Mouse (Mus musculus) neural tube, embryonic 13.5 days (tissue): ENCODE results near the gene Lgals1. TPM values are rescaled to one million over a fixed set of nuclear protein-coding genes. Genes with fewer than 3 reads are reported as not detected.

ENCODE experiments used
- ATAC-seq: fragments of 200-750 bp; cut with Nextera tagmentation; 2 replicates; pipeline ENCODE4 v1.8.0; 2017; ENCODE audit warnings: low read depth, mild to moderate bottlenecking, moderate TSS enrichment, moderate library complexity
- H3K27ac ChIP-seq: fragments of 300-500 bp; sonication (generic); replicated peaks from 2 replicates; pipeline ENCODE4 v1.5.1; 2015; ENCODE audit warnings: moderate library complexity, mild to moderate bottlenecking, inconsistent platforms
- H3K27me3 ChIP-seq: fragments of 300-500 bp; sonication (generic); 2 replicates; pipeline ENCODE4 v1.6.1; 2015; ENCODE audit warnings: mild to moderate bottlenecking, inconsistent platforms
- H3K36me3 ChIP-seq: fragments of 300-500 bp; sonication (generic); 2 replicates; pipeline ENCODE4 v1.6.1; 2015; ENCODE audit warnings: mild to moderate bottlenecking, inconsistent platforms
- H3K4me1 ChIP-seq: fragments of 300-500 bp; sonication (generic); replicated peaks from 2 replicates; pipeline ENCODE4 v1.6.1; 2015; ENCODE audit warnings: inconsistent platforms
- H3K4me2 ChIP-seq: fragments of 300-500 bp; sonication (generic); 2 replicates; pipeline ENCODE4 v1.6.1; 2015; ENCODE audit warnings: inconsistent platforms, mild to moderate bottlenecking, moderate library complexity
- H3K4me3 ChIP-seq: fragments of 300-500 bp; sonication (generic); 2 replicates; pipeline ENCODE4 v1.5.1; 2015; ENCODE audit warnings: mild to moderate bottlenecking, inconsistent platforms
- H3K9ac ChIP-seq: fragments of 300-500 bp; sonication (generic); 2 replicates; pipeline ENCODE4 v1.6.1; 2015; ENCODE audit warnings: moderate library complexity, mild to moderate bottlenecking, inconsistent platforms
- H3K9me3 ChIP-seq: fragments of 300-500 bp; sonication (generic); 2 replicates; pipeline ENCODE4 v1.6.1; 2016; ENCODE audit warnings: inconsistent platforms
- WGBS: fragments of 180-500 bp; shearing (Covaris S2); methylation state at CpG from one replicate; pipeline ENCODE4 v1.1.7; 2015; 5-methylcytosine and 5-hydroxymethylcytosine counted together
- polyA plus RNA-seq: library from polyadenylated mRNA; unstranded; fragments of >200 nt; fragmentation: Nextera tagmentation; extraction: Ambion mirVana; gene quantifications from 2 replicates; pipeline ENCODE4 v1.2.1, GENCODE M21; 2015

Gene Lgals1
- polyA plus RNA-seq, 1 experiment from 2014 or later: 273 TPM

DNA sequence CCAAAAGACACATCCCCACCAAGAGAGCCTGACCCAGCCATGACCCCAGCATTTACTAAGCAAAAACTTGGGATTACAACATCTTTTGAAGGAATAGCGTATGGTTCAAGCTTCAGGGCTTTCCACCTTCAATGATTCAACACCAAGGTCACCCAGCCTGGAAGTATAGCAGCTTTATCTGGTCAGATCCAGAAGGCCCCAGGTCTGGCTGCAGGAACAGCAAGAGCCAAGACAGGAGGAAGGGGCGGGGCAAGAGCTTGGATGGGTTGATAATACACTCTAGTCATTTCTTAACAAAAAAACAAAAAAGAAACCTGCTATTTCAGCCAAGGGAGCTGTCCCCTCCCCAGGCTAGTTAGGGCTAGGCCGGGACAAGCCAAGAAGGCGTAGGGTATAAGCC, 29.0 kb upstream of the Lgals1 start:
- no peak overlapping the region for H3K9ac ChIP-seq
- peaks cover 35% of the 10 kb centered on the region for H3K27me3 ChIP-seq
- no peak for ATAC-seq
- H3K4me1 ChIP-seq: peaks cover 46% of the 10 kb centered on the region
- no peak overlapping the region for H3K27ac ChIP-seq
- H3K4me3 ChIP-seq: no peak overlapping the region
- 94% methylated on average over 4 of the region's 4 CpGs for WGBS
- no peak overlapping the region for H3K4me2 ChIP-seq
- no peaks in the 10 kb centered on the region for H3K9me3 ChIP-seq
- peaks cover 21% of the 10 kb centered on the region for H3K36me3 ChIP-seq

GRCm38 (mm10) chr15:78898507-78899001, 28.0 kb upstream of the Lgals1 start:
- 59% methylated on average over 6 of the region's 6 CpGs for WGBS

GRCm38 (mm10) chr15:78899409-78899739, 27.2 kb upstream of the Lgals1 start, which contains the start of gene Gm49510:
TSS of gene Gm49510 (plus strand) at chr15:78899667.
- WGBS: 1% methylated on average over 20 of the region's 20 CpGs
- H3K9me3 ChIP-seq: no peaks in the 10 kb centered on the region
- H3K4me2 ChIP-seq: peak within 1 kb of the TSS; percentile 90

More at GRCm38 (mm10) chr15:78898507-78899001, 28.0 kb upstream of the Lgals1 start:
- Histone ChIP-seq H3K36me3 (peaks cover 10% of the 10 kb centered on the region), H3K9ac (0 out of 2 replicates have a peak overlapping the region, but pooled peaks have one; percentile 73), H3K9me3 (no peaks in the 10 kb centered on the region), H3K27ac (no peak overlapping the region), H3K4me1 (peaks cover 40% of the 10 kb centered on the region), H3K27me3 (peaks cover 35% of the 10 kb centered on the region), H3K4me2 (0 out of 2 replicates have a peak overlapping the region, but pooled peaks have one; percentile 90), H3K4me3 (no peak overlapping the region)
- ATAC-seq: no peak

DNA sequence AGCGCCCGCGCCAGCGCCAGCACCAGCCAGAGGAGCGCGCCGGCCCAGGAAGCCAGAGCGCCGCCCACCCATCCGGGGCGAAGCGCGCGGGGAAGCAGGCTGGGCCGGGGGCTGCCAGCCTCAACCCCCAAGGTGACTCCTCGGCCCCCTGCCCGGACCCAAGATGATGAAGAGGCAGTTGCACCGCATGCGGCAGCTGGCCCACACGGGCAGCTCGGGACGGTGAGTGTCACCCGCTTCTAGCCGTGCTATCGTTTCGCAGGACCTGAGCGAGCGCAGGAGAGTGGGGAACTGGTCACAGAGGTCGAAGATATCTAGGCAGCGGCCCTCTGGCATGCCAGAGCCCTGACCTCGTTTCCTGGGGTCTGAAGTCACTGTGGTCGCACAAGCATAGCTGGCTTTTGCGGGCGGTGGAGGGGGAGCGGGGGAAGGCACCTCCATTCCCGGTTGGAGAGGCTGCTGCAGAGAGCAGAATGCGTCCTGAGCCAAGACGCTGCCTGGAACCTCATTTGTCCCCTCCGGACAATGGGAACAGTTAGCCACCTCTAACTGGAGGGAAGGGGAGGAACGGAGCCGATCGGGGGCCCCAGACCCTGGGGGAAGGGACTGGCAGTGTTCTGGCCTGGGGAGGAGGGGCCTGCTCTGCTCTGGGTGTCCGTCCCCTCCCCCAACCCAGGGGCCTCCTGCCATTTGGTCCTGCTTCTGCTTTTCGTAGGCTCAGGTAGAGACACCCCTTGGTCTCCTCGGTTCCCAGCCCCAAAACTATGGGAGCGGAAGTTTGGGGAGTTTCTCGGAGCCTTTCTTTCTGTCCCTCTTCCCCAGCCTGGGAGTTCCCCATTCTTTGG, 26.6 kb upstream of the Lgals1 start, which contains the start of gene Sh3bp1:
Sh3bp1 (plus strand) TSS at position 29 of the 845 bp plus-strand sequence.
- Histone ChIP-seq H3K9ac (peak within 1 kb of the TSS; percentile 73), H3K4me2 (peak within 1 kb of the TSS; percentile 90), H3K9me3 (no peaks in the 10 kb centered on the region), H3K4me3 (peak within 1 kb of the TSS; percentile 51), H3K4me1 (peaks cover 32% of the 10 kb centered on the region), H3K27ac (no peak within 1 kb of the TSS), H3K27me3 (peaks cover 35% of the 10 kb centered on the region), H3K36me3 (peaks cover 2% of the 10 kb centered on the region; the same call in 1 of the 2 replicates)
- ATAC-seq: no peak
- WGBS: 2% methylated on average over 45 of the region's 47 CpGs

More at GRCm38 (mm10) chr15:78899409-78899739, 27.2 kb upstream of the Lgals1 start, which contains the start of gene Gm49510:
- Histone ChIP-seq H3K27me3 (peaks cover 35% of the 10 kb centered on the region), H3K4me1 (peaks cover 32% of the 10 kb centered on the region), H3K27ac (no peak within 1 kb of the TSS), H3K9ac (peak within 1 kb of the TSS; percentile 73), H3K4me3 (peak within 1 kb of the TSS; percentile 51), H3K36me3 (peaks cover 5% of the 10 kb centered on the region; the same call in 1 of the 2 replicates)
- ATAC-seq: no peak

DNA sequence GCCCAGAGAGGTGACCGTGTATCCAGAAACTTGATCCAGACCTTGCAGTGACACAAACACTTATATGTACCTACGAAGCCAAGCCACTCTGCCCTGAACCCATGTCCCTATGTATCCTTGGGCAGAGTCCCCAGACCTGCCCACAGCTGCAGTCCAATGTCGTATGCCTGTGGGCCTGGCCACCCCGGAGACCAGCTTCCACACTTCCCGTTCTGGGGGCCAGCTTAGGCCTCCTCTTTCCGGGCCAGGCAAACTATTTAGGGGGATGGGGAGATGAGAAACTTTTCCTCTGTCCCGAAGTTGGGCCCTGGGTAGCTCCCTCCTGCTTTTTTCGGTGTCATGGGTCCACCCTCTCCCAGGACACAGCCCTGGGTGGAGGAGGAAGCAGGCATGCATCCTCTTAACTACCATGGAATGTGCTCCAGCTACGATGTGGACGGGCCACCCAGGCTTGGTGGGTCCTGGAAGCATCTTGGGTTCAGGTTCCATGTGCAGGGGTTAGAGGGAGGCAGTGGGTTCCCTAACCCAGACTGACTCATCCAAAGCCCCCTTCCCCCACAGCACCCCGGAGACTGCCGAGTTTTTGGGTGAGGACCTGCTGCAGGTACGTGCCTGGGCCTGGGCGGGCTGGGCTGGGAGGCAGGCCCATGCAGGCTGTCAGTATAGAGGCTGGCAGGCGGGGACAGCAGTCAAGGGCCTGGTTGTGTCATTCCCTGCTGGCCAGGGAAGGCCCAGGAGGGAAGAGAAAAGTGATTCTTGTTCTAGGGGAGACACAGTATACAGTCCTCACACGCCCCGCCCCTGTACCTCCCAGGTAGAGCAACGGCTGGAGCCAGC, 25.7 kb upstream of the Lgals1 start:
- H3K4me2 ChIP-seq: peak overlapping the region; percentile 90
- no peaks in the 10 kb centered on the region for H3K36me3 ChIP-seq
- H3K9ac ChIP-seq: peak overlapping the region; percentile 73
- WGBS: 22% methylated on average over 18 of the region's 18 CpGs
- peaks cover 30% of the 10 kb centered on the region for H3K4me1 ChIP-seq
- H3K27ac ChIP-seq: no peak overlapping the region
- no peak for ATAC-seq
- H3K4me3 ChIP-seq: peak overlapping the region; percentile 51
- H3K27me3 ChIP-seq: peaks cover 35% of the 10 kb centered on the region
- no peaks in the 10 kb centered on the region for H3K9me3 ChIP-seq

DNA sequence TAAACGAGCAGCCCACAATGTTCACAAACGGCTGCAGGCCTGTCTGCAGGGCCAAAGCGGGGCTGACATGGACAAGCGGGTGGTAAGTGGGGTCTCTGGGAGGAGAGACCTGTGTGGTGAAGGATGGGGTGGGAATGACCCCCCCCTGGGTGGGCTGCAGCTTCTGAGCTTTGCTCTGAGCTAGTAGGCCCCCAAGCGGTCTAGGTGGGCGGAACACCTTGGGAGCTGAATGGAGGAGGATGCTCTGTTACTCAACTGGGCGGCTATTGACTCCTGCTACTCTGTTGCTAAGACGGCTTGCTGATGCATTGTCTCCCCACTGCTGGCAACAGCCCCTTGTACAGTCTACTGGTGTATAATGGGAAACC, 25.1 kb upstream of the Lgals1 start:
- Histone ChIP-seq H3K27me3 (peaks cover 35% of the 10 kb centered on the region), H3K4me3 (0 out of 2 replicates have a peak overlapping the region, but pooled peaks have one; percentile 51), H3K9ac (no peak overlapping the region), H3K27ac (no peak overlapping the region), H3K4me2 (peak overlapping the region; percentile 90; the same call in 1 of the 2 replicates), H3K36me3 (no peaks in the 10 kb centered on the region), H3K9me3 (no peaks in the 10 kb centered on the region), H3K4me1 (peaks cover 25% of the 10 kb centered on the region)
- 33% methylated on average over 8 of the region's 8 CpGs for WGBS
- ATAC-seq: no peak

DNA sequence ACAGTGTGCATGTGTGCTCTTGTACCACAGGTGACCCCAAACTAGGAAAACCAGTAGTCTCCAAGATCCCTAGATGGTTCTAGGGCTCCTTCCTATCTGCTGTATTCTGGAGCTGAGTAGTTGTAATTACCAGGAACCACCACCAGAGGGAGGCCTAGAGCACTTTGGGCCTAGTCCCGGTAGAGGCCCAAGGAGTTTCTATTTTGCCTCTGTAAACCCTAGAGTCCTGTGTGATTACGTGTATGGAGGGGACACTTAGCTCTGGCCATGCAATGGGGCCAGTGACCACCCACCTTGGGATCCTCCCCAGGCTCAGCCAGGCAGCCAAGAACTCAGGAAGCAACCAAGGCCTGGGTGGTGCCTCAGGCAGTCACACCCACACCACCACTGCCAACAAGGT, 23.3 kb upstream of the Lgals1 start:
- no peak overlapping the region for H3K27ac ChIP-seq
- H3K27me3 ChIP-seq: peaks cover 35% of the 10 kb centered on the region
- no peaks in the 10 kb centered on the region for H3K36me3 ChIP-seq
- H3K4me2 ChIP-seq: no peak overlapping the region
- H3K9me3 ChIP-seq: no peaks in the 10 kb centered on the region
- no peak overlapping the region for H3K4me3 ChIP-seq
- no peak overlapping the region for H3K9ac ChIP-seq
- no peak for ATAC-seq
- peaks cover 25% of the 10 kb centered on the region for H3K4me1 ChIP-seq
- WGBS: 15% methylated on average over 2 of the region's 2 CpGs

- WGBS: 83% methylated on average over 7 of the region's 7 CpGs
- Histone ChIP-seq H3K27ac (no peak overlapping the region), H3K9ac (no peak overlapping the region), H3K36me3 (no peaks in the 10 kb centered on the region), H3K4me3 (no peak overlapping the region), H3K9me3 (no peaks in the 10 kb centered on the region), H3K4me2 (no peak overlapping the region), H3K27me3 (no peaks in the 10 kb centered on the region), H3K4me1 (peaks cover 5% of the 10 kb centered on the region; the same call in 1 of the 2 replicates)
- ATAC-seq: no peak
Measured at GRCm38 (mm10) chr15:78908399-78908798, 18.1 kb upstream of the Lgals1 start.

DNA sequence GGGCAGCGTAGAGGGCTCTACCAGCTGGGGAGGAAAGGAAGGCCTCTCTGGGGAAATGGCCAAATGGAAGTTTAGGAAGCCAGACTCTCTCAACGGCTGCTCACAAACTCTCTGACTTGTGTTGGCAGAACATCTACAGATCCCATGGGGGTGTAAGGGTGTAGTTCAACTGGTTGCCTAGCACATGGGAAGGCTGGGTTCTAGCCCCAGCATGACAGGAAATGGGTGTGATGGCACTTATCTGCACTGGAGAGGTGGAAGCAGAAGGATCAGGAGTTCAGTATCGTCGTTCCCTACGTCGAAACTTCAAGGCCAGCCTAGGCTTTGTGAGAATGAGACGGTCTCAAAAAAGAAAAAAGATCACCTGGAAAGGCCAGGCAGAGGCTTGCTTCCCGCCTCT, 17.5 kb upstream of the Lgals1 start:
- Histone ChIP-seq H3K27ac (no peak overlapping the region), H3K9ac (no peak overlapping the region), H3K27me3 (no peaks in the 10 kb centered on the region), H3K4me2 (no peak overlapping the region), H3K4me3 (no peak overlapping the region), H3K36me3 (no peaks in the 10 kb centered on the region), H3K4me1 (peaks cover 5% of the 10 kb centered on the region; the same call in 1 of the 2 replicates), H3K9me3 (no peaks in the 10 kb centered on the region)
- no peak for ATAC-seq
- WGBS: 88% methylated on average over 8 of the region's 8 CpGs

DNA sequence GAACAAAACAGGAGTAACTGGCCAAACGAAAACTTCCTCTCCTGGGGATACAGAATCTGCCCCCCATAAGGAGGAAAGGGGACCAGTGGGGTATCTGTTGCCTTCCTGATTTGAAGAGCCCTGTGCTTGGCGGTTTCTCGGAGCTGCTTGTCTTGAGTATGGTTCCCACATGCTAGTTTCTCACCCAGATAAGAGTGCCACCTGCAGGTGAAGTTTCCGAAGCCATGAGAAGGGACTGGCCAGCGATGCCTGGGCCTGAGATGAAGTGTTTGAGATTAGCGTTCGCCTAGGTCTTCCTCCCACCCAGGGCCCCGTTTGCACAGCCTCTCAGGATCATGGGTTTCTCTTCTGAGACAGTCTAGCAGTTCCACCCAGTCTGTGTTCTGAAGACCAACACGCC, 14.5 kb upstream of the Lgals1 start:
- H3K27ac ChIP-seq: no peak overlapping the region
- H3K4me3 ChIP-seq: no peak overlapping the region
- no peaks in the 10 kb centered on the region for H3K36me3 ChIP-seq
- no peak overlapping the region for H3K9ac ChIP-seq
- H3K4me1 ChIP-seq: peaks cover 30% of the 10 kb centered on the region
- H3K4me2 ChIP-seq: no peak overlapping the region
- 34% methylated on average over 9 of the region's 9 CpGs for WGBS
- no peak for ATAC-seq
- no peaks in the 10 kb centered on the region for H3K27me3 ChIP-seq
- no peaks in the 10 kb centered on the region for H3K9me3 ChIP-seq

- WGBS: under 1% methylated on average over 51 of the region's 51 CpGs
- H3K27me3 ChIP-seq: no peaks in the 10 kb centered on the region
- peak; percentile 93 for ATAC-seq
Measured at GRCm38 (mm10) chr15:78913632-78914090, 12.9 kb upstream of the Lgals1 start, which contains the start of gene Pdxp. TSS of gene Pdxp (plus strand) at chr15:78913919.

More at GRCm38 (mm10) chr15:78913632-78914090, 12.9 kb upstream of the Lgals1 start, which contains the start of gene Pdxp:
- peak within 1 kb of the TSS; percentile 89 for H3K9ac ChIP-seq
- peak within 1 kb of the TSS; percentile 77 for H3K4me2 ChIP-seq
- H3K36me3 ChIP-seq: peaks cover 5% of the 10 kb centered on the region
- peak within 1 kb of the TSS; percentile 72 for H3K4me3 ChIP-seq
- peaks cover 41% of the 10 kb centered on the region for H3K4me1 ChIP-seq
- H3K9me3 ChIP-seq: no peaks in the 10 kb centered on the region
- peak within 1 kb of the TSS; percentile 96 for H3K27ac ChIP-seq
